Mouse (Mus musculus): ENCODE measurements around the gene Syce1l. TPM values are rescaled to one million over a fixed set of nuclear protein-coding genes. Genes with fewer than 3 reads are reported as not detected.

The Syce1l gene
- total RNA-seq (2014; rRNA removed) (0.77 TPM in 1 of 2 replicates, not detected in the other), polyA plus RNA-seq (2015; fragmentation: Nextera tagmentation; extraction: Ambion mirVana) (0.26 TPM in 1 of 2 replicates, not detected in the other)

DNA sequence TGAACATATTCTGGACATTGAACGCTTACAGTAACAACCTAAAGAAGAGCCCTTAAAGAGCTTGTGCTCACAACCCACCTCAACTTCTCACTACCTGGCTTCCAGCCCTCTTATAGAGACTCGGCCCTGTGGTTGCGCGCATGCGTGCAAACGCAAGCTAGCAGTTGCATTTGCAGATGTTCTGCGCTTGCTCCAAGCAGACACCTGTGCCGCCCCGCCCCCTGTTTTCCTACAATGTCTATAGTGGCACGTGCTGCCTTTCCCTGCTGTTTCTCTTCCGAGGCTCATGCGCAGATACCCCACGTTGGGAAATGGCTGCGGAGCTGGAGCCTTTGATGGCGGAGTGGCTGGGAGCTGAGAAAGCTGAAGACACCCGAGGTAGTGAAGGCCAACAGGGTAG is at the start of gene Syce1l:
TSS of gene Syce1l (plus strand) at position 288 of the 400 bp plus-strand sequence.
- no peaks in the 10 kb centered on the region for H3K4me1 ChIP-seq (ENCODE audit: insufficient read depth)
- no peaks in the 10 kb centered on the region for H3K27me3 ChIP-seq (ENCODE audit: insufficient read depth, low read length)
- ATAC-seq (no peak), DNase-seq (no peak)
- H3K27ac ChIP-seq (ENCODE audit: low read depth, low read length): no peak within 1 kb of the TSS
- WGBS: 92% methylated on average over 16 of the region's 16 CpGs
- no peak within 1 kb of the TSS for H3K4me2 ChIP-seq (ENCODE audit: low read depth)
- no peak for TF ChIP-seq CTCF (IDR thresholded peaks at IDR 0.05; ENCODE audit: low read depth)
- no peak within 1 kb of the TSS for H3K4me3 ChIP-seq (ENCODE audit: low read depth, low read length)
- peaks cover 51% of the 10 kb centered on the region for H3K36me3 ChIP-seq (ENCODE audit: insufficient read depth)
- H3K9me3 ChIP-seq (ENCODE audit: low read length): no peaks in the 10 kb centered on the region
- H3K9ac ChIP-seq: no peak within 1 kb of the TSS

DNA sequence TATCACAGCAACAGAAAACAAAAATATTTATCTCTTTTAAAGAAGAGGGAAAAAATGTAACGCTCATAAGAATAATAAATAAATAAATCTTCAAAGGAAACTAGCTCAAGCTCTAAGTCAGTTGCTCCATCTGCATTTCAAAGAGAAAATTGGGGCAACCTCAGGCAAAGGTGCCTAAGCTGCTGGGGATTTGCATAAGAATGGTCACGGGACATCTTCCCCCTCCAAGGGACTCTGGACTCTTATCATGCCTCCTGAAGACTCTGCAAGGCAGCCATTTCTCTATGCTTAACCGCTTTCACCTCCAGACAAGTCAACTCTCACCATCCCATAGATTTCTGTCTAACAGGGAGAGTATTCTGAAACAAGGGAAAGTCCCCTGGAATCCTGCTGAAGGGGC is 44.6 kb upstream of the Syce1l start:
- DNase-seq (no peak), ATAC-seq (no peak)
- 44% methylated on average over 3 of the region's 3 CpGs for WGBS
- no peak overlapping the region for H3K27ac ChIP-seq (ENCODE audit: low read depth, low read length)
- no peak overlapping the region for H3K4me2 ChIP-seq (ENCODE audit: low read depth)
- H3K4me3 ChIP-seq (ENCODE audit: low read depth, low read length): no peak overlapping the region
- no peaks in the 10 kb centered on the region for H3K27me3 ChIP-seq (ENCODE audit: insufficient read depth, low read length)
- H3K9me3 ChIP-seq (ENCODE audit: low read length): no peaks in the 10 kb centered on the region
- TF ChIP-seq CTCF (IDR thresholded peaks at IDR 0.05; ENCODE audit: low read depth): no peak
- H3K4me1 ChIP-seq (ENCODE audit: insufficient read depth): no peaks in the 10 kb centered on the region
- H3K36me3 ChIP-seq (ENCODE audit: insufficient read depth): no peaks in the 10 kb centered on the region
- no peak overlapping the region for H3K9ac ChIP-seq

GRCm38 (mm10) chr8:113632634-113633033 is 10.4 kb upstream of the Syce1l start:
- no peak overlapping the region for H3K9ac ChIP-seq
- peak; percentile 80 for DNase-seq
- H3K4me1 ChIP-seq (ENCODE audit: insufficient read depth): no peaks in the 10 kb centered on the region
- H3K9me3 ChIP-seq (ENCODE audit: low read length): no peaks in the 10 kb centered on the region
- H3K27ac ChIP-seq (ENCODE audit: low read depth, low read length): no peak overlapping the region
- H3K36me3 ChIP-seq (ENCODE audit: insufficient read depth): peaks cover under 1% of the 10 kb centered on the region; the same call in 1 of the 2 replicates
- H3K27me3 ChIP-seq (ENCODE audit: insufficient read depth, low read length): no peaks in the 10 kb centered on the region
- WGBS: 9% methylated on average over 3 of the region's 3 CpGs
- no peak overlapping the region for H3K4me3 ChIP-seq (ENCODE audit: low read depth, low read length)
- H3K4me2 ChIP-seq (ENCODE audit: low read depth): no peak overlapping the region
- TF ChIP-seq CTCF (IDR thresholded peaks at IDR 0.05; ENCODE audit: low read depth): peak; percentile 79
- ATAC-seq: no peak

DNA sequence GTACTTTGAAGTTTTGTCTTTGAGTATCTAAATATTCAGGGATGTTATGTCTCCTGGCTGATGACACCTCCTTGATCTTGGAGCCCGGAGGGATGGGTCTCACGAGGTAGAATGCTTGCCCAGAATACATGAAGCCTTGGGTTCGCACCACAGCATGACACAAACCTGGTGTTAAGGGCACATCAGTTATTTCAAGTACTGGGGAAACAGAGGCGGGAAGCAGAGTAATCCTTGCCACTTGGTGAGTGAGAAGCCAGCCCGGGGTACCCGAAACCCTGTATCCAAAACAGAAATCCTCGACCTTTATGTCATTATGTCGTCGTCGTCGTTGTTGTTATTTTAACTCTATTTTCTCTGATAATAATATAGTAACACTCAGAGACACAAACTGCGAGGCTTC is 8.9 kb upstream of the Syce1l start:
- TF ChIP-seq CTCF (IDR thresholded peaks at IDR 0.05; ENCODE audit: low read depth): no peak
- ATAC-seq: no peak
- 26% methylated on average over 12 of the region's 12 CpGs for WGBS

DNA sequence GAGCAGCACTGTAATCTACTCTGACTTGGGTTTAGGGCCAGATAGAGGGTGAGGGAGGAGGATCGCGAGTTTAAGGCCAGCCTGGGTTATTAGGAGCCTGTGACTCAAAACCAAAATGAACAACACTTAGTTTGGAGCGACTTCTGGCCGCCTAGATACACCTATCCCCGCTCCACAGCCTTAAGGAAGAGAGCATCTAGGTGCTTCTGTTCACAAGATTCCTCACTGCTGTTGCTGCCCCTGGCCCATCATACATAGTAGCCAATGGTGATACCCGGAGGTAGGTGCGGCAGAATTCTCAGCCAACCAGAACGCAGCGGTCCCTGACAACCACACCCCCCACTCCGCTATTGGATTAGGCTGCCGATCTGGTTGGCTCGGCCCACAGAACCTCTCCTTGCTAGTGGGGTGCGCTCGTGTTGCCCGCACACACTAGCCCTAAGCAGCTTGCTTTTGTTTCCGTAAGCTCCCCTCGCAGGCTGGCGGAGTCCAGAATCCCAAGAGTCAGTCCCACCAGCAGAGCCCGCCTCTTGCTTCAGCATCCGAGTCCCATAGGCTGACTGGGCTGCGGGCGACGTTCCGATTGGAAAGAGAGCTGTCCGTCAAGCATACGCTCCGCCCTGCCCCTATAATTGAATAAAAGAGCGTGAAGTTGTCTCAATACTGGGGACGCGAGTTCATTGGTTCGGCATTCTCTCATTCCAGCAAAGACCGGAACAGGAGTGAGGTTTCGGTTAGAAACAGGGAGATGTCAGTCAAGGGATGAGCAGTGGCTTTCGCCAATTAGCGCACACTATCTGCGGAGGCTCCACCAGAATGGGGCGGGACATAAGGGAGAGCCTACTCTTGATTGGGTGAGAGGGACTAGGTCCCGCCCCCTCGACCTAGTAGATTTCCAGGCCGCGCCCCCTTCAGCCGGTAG is 8.1 kb upstream of the Syce1l start, which contains the start of gene Mon1b:
TSS of gene Mon1b (plus strand) at position 918 of the 922 bp plus-strand sequence.
- Histone ChIP-seq H3K27me3 (ENCODE audit: insufficient read depth, low read length) (no peaks in the 10 kb centered on the region), H3K9ac (peak within 1 kb of the TSS; percentile 62), H3K4me1 (ENCODE audit: insufficient read depth) (no peaks in the 10 kb centered on the region), H3K9me3 (ENCODE audit: low read length) (no peaks in the 10 kb centered on the region), H3K4me2 (ENCODE audit: low read depth) (peak within 1 kb of the TSS; percentile 96), H3K36me3 (ENCODE audit: insufficient read depth) (peaks cover 22% of the 10 kb centered on the region), H3K27ac (ENCODE audit: low read depth, low read length) (peak within 1 kb of the TSS; percentile 94), H3K4me3 (ENCODE audit: low read depth, low read length) (peak within 1 kb of the TSS; percentile 78)
- DNase-seq: peak; percentile 99
- WGBS: 0% methylated on average over 42 of the region's 42 CpGs
- TF ChIP-seq CTCF (IDR thresholded peaks at IDR 0.05; ENCODE audit: low read depth): no peak
- peak; percentile 97 for ATAC-seq

More for the DNA sequence above, 8.9 kb upstream of the Syce1l start:
- H3K36me3 ChIP-seq (ENCODE audit: insufficient read depth): peaks cover 14% of the 10 kb centered on the region
- H3K27ac ChIP-seq (ENCODE audit: low read depth, low read length): peak overlapping the region; percentile 94; the same call in 1 of the 2 replicates
- DNase-seq: no peak
- H3K9ac ChIP-seq: peak overlapping the region; percentile 62
- peak overlapping the region; percentile 78 for H3K4me3 ChIP-seq (ENCODE audit: low read depth, low read length)
- no peaks in the 10 kb centered on the region for H3K4me1 ChIP-seq (ENCODE audit: insufficient read depth)
- H3K4me2 ChIP-seq (ENCODE audit: low read depth): peak overlapping the region; percentile 96
- no peaks in the 10 kb centered on the region for H3K9me3 ChIP-seq (ENCODE audit: low read length)
- H3K27me3 ChIP-seq (ENCODE audit: insufficient read depth, low read length): no peaks in the 10 kb centered on the region

- no peaks in the 10 kb centered on the region for H3K27me3 ChIP-seq (ENCODE audit: insufficient read depth, low read length)
- H3K9ac ChIP-seq: peak overlapping the region; percentile 62
- DNase-seq: no peak
- peak overlapping the region; percentile 94 for H3K27ac ChIP-seq (ENCODE audit: low read depth, low read length)
- no peaks in the 10 kb centered on the region for H3K9me3 ChIP-seq (ENCODE audit: low read length)
- peak; percentile 24; the same call in 1 of the 2 replicates for TF ChIP-seq CTCF (IDR thresholded peaks at IDR 0.05; ENCODE audit: low read depth)
- H3K4me1 ChIP-seq (ENCODE audit: insufficient read depth): no peaks in the 10 kb centered on the region
- H3K4me2 ChIP-seq (ENCODE audit: low read depth): peak overlapping the region; percentile 96
- H3K4me3 ChIP-seq (ENCODE audit: low read depth, low read length): peak overlapping the region; percentile 78
- peaks cover 28% of the 10 kb centered on the region for H3K36me3 ChIP-seq (ENCODE audit: insufficient read depth)
- 1% methylated on average over 44 of the region's 44 CpGs for WGBS
- peak; percentile 74 for ATAC-seq
These were observed 7.3 kb upstream of the Syce1l start for GRCm38 (mm10) chr8:113635592-113636279.

Measured in forebrain, postnatal 0 days (tissue).